Mouse (Mus musculus) right cerebral cortex, postnatal 36 days (tissue): ENCODE results near the gene Abcc3.

Experiments
- DNase-seq, 2 experiments: peaks; one replicate each; pipeline ENCODE4 v3.0.0; 2022; ENCODE audit warnings: low spot score in 2 of 2, mixed read lengths in 1 of 2

Abcc3 gene

GRCm38 (mm10) chr11:94351094-94351493 is 41.7 kb downstream of the Abcc3 start:
- DNase-seq, result no peak

- no peak for DNase-seq
Observed at GRCm38 (mm10) chr11:94350337-94350736, 42.5 kb downstream of the Abcc3 start.

- DNase-seq, result no peak
Observed at GRCm38 (mm10) chr11:94349839-94350238, 43.0 kb downstream of the Abcc3 start.

GRCm38 (mm10) chr11:94347063-94347575 is 45.7 kb downstream of the Abcc3 start:
- no peak for DNase-seq

- DNase-seq, result no peak
Observed at GRCm38 (mm10) chr11:94346611-94347010, 46.2 kb downstream of the Abcc3 start.

- no peak for DNase-seq
Observed at GRCm38 (mm10) chr11:94345926-94346325, 46.9 kb downstream of the Abcc3 start.

- no peak for DNase-seq
Observed at GRCm38 (mm10) chr11:94344470-94344869, 48.3 kb downstream of the Abcc3 start.

GRCm38 (mm10) chr11:94343955-94344358 is 48.8 kb downstream of the Abcc3 start:
- DNase-seq, result no peak

GRCm38 (mm10) chr11:94342114-94342905 is 50.5 kb downstream of the Abcc3 start:
- DNase-seq, result no peak

GRCm38 (mm10) chr11:94340948-94341933 is 51.6 kb downstream of the Abcc3 start:
- DNase-seq, result no peak

- DNase-seq, result peak in 1 of 2 experiments; percentile 32
Observed at GRCm38 (mm10) chr11:94339732-94340585, 52.8 kb downstream of the Abcc3 start.

GRCm38 (mm10) chr11:94338347-94338746 is 54.5 kb downstream of the Abcc3 start:
- DNase-seq, result no peak

- DNase-seq, result no peak
Observed at GRCm38 (mm10) chr11:94336551-94336950, 56.2 kb downstream of the Abcc3 start.

GRCm38 (mm10) chr11:94334386-94334968 is 58.3 kb downstream of the Abcc3 start:
- no peak for DNase-seq

- DNase-seq, result peak in 1 of 2 experiments; percentile 23
Observed at GRCm38 (mm10) chr11:94332726-94333125, 60.1 kb downstream of the Abcc3 start.

GRCm38 (mm10) chr11:94330211-94330610 is 62.6 kb downstream of the Abcc3 start:
- no peak for DNase-seq

GRCm38 (mm10) chr11:94329270-94329891 is 63.4 kb downstream of the Abcc3 start:
- peak; percentile 67 to 69 for DNase-seq

- DNase-seq, result no peak
Observed at GRCm38 (mm10) chr11:94328644-94329025, 64.2 kb downstream of the Abcc3 start.

- DNase-seq, result peak; percentile 96 to 97
Observed at GRCm38 (mm10) chr11:94327693-94328643, 64.8 kb downstream of the Abcc3 start, which contains the start of gene Ankrd40. Gene Ankrd40 (plus strand): TSS chr11:94328001.
